Mouse (Mus musculus) left cerebral cortex, adult 18-20 months (tissue): ENCODE results near the gene Olfr1321. TPM values are rescaled to one million over a fixed set of nuclear protein-coding genes. Genes with fewer than 3 reads are reported as not detected.

ENCODE experiments used
- DNase-seq, 2 experiments: peaks; one replicate each; pipeline ENCODE4 v3.0.0; 2021 to 2022; ENCODE audit warnings: low spot score in 2 of 2, mixed read lengths in 1 of 2
- long read RNA-seq, 2 experiments: library from polyadenylated mRNA; stranded (forward); transcript quantifications; one replicate each; pipeline ENCODE4 v2.0.0; 2021
- total RNA-seq, 2 experiments: library from RNA; stranded (reverse); gene quantifications; 2 replicates each; pipeline ENCODE4 v1.2.3; 2021

Olfr1321 gene
- total RNA-seq: not detected
- long read RNA-seq, experiment 1: 0 reads
- long read RNA-seq, experiment 2: 0 reads

DNA sequence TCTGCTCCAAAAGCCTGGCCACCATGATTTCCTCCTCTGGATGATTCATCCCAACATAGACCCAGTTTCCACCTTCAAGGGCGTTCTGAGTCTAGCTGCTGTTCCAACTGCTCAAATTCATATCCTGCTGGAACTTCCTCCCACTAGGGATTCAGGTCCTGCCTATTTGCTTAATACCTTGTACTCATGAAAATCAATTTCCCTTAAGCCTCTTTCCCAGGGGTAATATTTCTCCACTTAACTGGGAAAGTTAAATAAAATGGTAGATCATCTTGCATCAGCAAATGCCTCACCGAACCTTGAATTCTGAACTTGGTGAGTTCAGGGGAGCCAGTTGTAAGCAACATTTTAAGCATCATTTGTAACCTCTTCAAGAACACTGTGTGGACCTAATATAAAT, at the start of gene Olfr1321:
Gene Olfr1321, minus strand, starts transcription at position 101 of the 400 bp plus-strand sequence.
- DNase-seq: no peak

DNA sequence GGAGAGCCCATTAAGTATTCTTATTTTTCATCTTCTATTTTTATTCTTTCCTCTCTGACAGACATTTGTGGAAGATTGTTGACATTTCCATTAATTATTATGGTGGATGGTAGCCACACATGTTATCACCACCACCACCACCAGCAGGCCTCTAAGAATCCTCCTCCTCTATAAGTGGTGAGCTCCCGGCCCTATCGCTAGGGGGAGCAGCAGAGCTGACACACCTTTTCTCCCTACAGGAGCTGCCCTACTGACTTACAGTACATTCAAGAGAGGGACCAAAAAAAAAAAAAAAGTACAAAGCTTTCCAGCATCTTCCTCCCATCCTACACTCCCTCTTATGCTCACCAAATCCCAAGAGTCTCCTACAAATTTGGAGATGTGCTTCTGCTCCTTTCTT, 36.0 kb upstream of the Olfr1321 start:
- no peak for DNase-seq

DNA sequence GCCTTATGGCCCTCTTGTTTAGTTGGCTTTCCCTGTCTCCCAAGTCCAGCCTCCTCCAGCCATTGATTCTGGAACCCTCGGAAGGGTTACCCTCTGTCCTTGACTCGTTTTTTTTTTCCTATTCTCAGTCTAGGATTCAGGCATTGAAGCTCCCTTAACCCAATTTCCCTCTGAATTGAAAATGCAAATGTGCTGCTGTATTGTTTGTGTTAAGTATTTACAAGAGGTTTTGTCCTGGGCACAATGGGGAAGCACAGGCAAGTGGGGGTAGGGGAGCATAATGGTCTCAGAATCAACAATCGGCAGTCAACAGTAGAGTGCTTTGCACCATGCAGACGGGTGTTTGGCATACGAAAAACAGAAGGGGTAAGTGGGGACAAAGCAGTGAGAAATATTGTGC, 10.3 kb upstream of the Olfr1321 start:
- DNase-seq: no peak

Other genes starting within 250 kb of the Olfr1321 start
- not detected for gene Olfr1320, start 62.7 kb downstream of the Olfr1321 start, total RNA-seq
- gene Igsf1, start 62.7 kb upstream of the Olfr1321 start, total RNA-seq: 1 to 10 TPM; 2.0 to 2.9 TPM
- not detected for gene Olfr1322, start 156.4 kb upstream of the Olfr1321 start, total RNA-seq